Mouse (Mus musculus) heart, embryonic 16.5 days (tissue): Measurements from ENCODE around the gene Cnpy3. TPM values are rescaled to one million over a fixed set of nuclear protein-coding genes. Genes with fewer than 3 reads are reported as not detected.

Experiments
- ATAC-seq: fragments of 200-750 bp; cut with Nextera tagmentation; replicated peaks from 2 replicates; pipeline ENCODE4 v1.8.0; 2017; ENCODE audit warnings: moderate number of reproducible peaks; ENCODE audit not compliant: insufficient read depth, low FRiP score; ENCODE audit errors: extremely low read depth
- H3K27ac ChIP-seq: fragments of 300-500 bp; sonication (generic); 2 replicates; pipeline ENCODE4 v1.5.1; 2014; ENCODE audit warnings: mild to moderate bottlenecking, low read length, control low read depth, moderate library complexity
- H3K27me3 ChIP-seq: fragments of 300-500 bp; sonication (generic); 2 replicates; pipeline ENCODE4 v1.6.1; 2014; ENCODE audit warnings: low read length, mixed read lengths; ENCODE audit not compliant: control insufficient read depth, insufficient read depth
- H3K36me3 ChIP-seq: fragments of 300-500 bp; sonication (generic); 2 replicates; pipeline ENCODE4 v1.6.1; 2014; ENCODE audit not compliant: control insufficient read depth, insufficient read depth
- H3K4me1 ChIP-seq: fragments of 300-500 bp; sonication (generic); 2 replicates; pipeline ENCODE4 v1.6.1; 2014; ENCODE audit warnings: low read length, mixed read lengths; ENCODE audit not compliant: control insufficient read depth, insufficient read depth
- H3K4me2 ChIP-seq: fragments of 300-500 bp; sonication (generic); 2 replicates; pipeline ENCODE4 v1.6.1; 2014; ENCODE audit warnings: low read depth, mild to moderate bottlenecking, control low read depth, low read length
- H3K4me3 ChIP-seq: fragments of 300-500 bp; sonication (generic); 2 replicates; pipeline ENCODE4 v1.5.1; 2014; ENCODE audit warnings: mild to moderate bottlenecking, control low read depth, low read length
- H3K9ac ChIP-seq: fragments of 300-500 bp; sonication (generic); 2 replicates; pipeline ENCODE4 v1.6.1; 2014; ENCODE audit warnings: low read length, control low read depth
- H3K9me3 ChIP-seq: fragments of 300-500 bp; sonication (generic); replicated peaks from 2 replicates; pipeline ENCODE4 v1.6.1; 2016; ENCODE audit warnings: low read length; ENCODE audit not compliant: control insufficient read depth
- WGBS: fragments of 180-500 bp; shearing (Covaris S2); extraction: QIAGEN DNeasy Blood & Tissue Kit; methylation state at CpG from one replicate; pipeline ENCODE4 v1.1.7; 2014; 5-methylcytosine and 5-hydroxymethylcytosine counted together
- polyA plus RNA-seq: library from polyadenylated mRNA; unstranded; fragments of >200 nt; fragmentation: Nextera tagmentation; extraction: Ambion mirVana; gene quantifications from 2 replicates; pipeline ENCODE4 v1.2.1, GENCODE M21; 2015

The Cnpy3 gene
- polyA plus RNA-seq, 1 experiment from 2014 or later, result 50.6 TPM

- H3K4me1 ChIP-seq, result no peaks in the 10 kb centered on the region
- no peak overlapping the region for H3K27ac ChIP-seq
- no peak overlapping the region for H3K4me3 ChIP-seq
- H3K4me2 ChIP-seq, result no peak overlapping the region
- H3K36me3 ChIP-seq, result peaks cover 17% of the 10 kb centered on the region
- no peak for ATAC-seq
- WGBS, result 68% methylated on average over 12 of the region's 12 CpGs
- H3K9ac ChIP-seq, result no peak overlapping the region
- no peaks in the 10 kb centered on the region for H3K9me3 ChIP-seq
- no peaks in the 10 kb centered on the region for H3K27me3 ChIP-seq
Measured at GRCm38 (mm10) chr17:46690665-46691064, 61.3 kb downstream of the Cnpy3 start.

GRCm38 (mm10) chr17:46685913-46686312 lies 66.1 kb downstream of the Cnpy3 start:
- no peak overlapping the region for H3K9ac ChIP-seq
- H3K9me3 ChIP-seq, result no peaks in the 10 kb centered on the region
- peaks cover 8% of the 10 kb centered on the region for H3K4me1 ChIP-seq
- no peak overlapping the region for H3K4me2 ChIP-seq
- WGBS, result 86% methylated on average over 6 of the region's 6 CpGs
- no peak for ATAC-seq
- H3K27ac ChIP-seq, result no peak overlapping the region
- no peak overlapping the region for H3K4me3 ChIP-seq
- no peaks in the 10 kb centered on the region for H3K27me3 ChIP-seq
- H3K36me3 ChIP-seq, result peaks cover 39% of the 10 kb centered on the region

Other genes starting within 250 kb of the Cnpy3 start
- gene Cul9, start 205.8 kb downstream of the Cnpy3 start, polyA plus RNA-seq, result 5.6 and 6.4 TPM in 2 replicates
- 11.0 and 12.4 TPM in 2 replicates for gene Srf, start 196.0 kb downstream of the Cnpy3 start, polyA plus RNA-seq
- 37.6 and 46.0 TPM in 2 replicates for gene Ptk7, start 122.7 kb downstream of the Cnpy3 start, polyA plus RNA-seq
- 25.7 and 29.0 TPM in 2 replicates for gene Klc4, start 106.2 kb downstream of the Cnpy3 start, polyA plus RNA-seq
- gene Mrpl2, start 106.0 kb downstream of the Cnpy3 start, polyA plus RNA-seq, result 117 and 119 TPM in 2 replicates
- gene Cul7, start 101.9 kb downstream of the Cnpy3 start, polyA plus RNA-seq, result 39.8 and 46.0 TPM in 2 replicates
- 39.0 and 39.7 TPM in 2 replicates for gene Rrp36, start 77.9 kb downstream of the Cnpy3 start, polyA plus RNA-seq
- gene Mea1, start 73.4 kb downstream of the Cnpy3 start, polyA plus RNA-seq, result 109 and 115 TPM in 2 replicates
- 175 and 179 TPM in 2 replicates for gene Klhdc3, start 71.3 kb downstream of the Cnpy3 start, polyA plus RNA-seq
- gene Ppp2r5d, start 47.1 kb downstream of the Cnpy3 start, polyA plus RNA-seq, result 56.1 and 59.9 TPM in 2 replicates
- 13.3 and 15.1 TPM in 2 replicates for gene Pex6, start 40.8 kb downstream of the Cnpy3 start, polyA plus RNA-seq
- 1.8 and 2.5 TPM in 2 replicates for gene Gnmt, start 23.0 kb downstream of the Cnpy3 start, polyA plus RNA-seq
- gene Ptcra, start 11.5 kb upstream of the Cnpy3 start, polyA plus RNA-seq, result 17.0 and 38.9 TPM in 2 replicates
- 52.0 and 55.1 TPM in 2 replicates for gene 2310039H08Rik, start 20.4 kb upstream of the Cnpy3 start, polyA plus RNA-seq
- 93.0 and 103 TPM in 2 replicates for gene Rpl7l1, start 30.5 kb upstream of the Cnpy3 start, polyA plus RNA-seq
- gene Bicral, start 106.3 kb upstream of the Cnpy3 start, polyA plus RNA-seq, result 3.5 and 3.9 TPM in 2 replicates
- 40.3 and 42.9 TPM in 2 replicates for gene Tbcc, start 138.5 kb upstream of the Cnpy3 start, polyA plus RNA-seq
- not detected in 2 replicates for gene Prph2, start 158.2 kb upstream of the Cnpy3 start, polyA plus RNA-seq